Mouse (Mus musculus) B cell, adult 2 months (primary cell): Measurements from ENCODE around the gene Ttc33.

ENCODE experiments used
- DNase-seq, 2 experiments: peaks; one replicate each; pipeline ENCODE4 v3.0.0; 2022

Gene Ttc33

DNA sequence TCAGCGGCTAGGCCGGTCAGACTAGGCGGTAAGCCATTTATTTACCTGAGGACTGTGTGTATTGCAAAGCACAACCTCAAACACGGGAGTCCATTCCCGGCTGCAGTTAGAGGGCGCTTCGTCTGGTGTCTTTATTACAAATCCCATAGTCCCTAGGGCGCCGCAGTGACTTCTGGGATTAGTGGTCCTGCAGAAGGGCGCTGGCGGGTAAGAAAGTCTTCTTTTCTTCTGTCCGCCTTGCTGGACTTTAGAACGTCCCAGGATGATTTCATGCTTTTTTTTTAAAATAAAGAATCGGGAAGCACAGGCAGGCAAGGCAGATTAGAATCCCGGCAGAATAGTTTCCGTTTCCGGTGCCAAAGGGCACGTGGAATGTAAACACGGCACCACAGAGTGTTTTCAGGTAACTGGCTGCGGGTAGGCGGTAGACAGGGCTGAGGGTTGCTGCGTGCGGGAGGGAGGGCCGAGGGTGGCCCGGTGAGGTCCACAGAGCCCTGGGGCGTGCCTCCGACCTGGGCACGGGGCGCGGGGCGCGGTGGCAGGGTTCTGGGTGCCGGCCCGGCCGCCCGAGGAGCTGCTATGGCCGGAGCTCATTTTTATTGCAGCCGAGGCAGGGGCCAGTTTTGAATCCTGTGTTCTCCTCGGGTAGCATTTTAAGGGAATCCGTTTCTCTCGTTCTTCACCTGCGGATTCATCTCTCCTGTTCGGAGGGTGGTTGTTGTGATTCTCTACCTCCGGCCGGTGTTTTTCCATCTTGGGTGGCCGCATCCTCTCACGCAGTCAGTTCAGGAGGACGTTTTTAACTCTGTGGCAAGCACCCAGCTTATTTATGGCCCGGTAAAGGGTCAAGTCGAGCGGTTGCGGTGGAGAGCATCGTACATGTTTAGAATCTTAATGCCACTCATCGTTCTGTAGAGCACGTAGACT lies at the start of gene Ttc33:
Gene Ttc33, plus strand, starts transcription at position 160 of the 927 bp plus-strand sequence.
- DNase-seq: peak; percentile 74 to 76

DNA sequence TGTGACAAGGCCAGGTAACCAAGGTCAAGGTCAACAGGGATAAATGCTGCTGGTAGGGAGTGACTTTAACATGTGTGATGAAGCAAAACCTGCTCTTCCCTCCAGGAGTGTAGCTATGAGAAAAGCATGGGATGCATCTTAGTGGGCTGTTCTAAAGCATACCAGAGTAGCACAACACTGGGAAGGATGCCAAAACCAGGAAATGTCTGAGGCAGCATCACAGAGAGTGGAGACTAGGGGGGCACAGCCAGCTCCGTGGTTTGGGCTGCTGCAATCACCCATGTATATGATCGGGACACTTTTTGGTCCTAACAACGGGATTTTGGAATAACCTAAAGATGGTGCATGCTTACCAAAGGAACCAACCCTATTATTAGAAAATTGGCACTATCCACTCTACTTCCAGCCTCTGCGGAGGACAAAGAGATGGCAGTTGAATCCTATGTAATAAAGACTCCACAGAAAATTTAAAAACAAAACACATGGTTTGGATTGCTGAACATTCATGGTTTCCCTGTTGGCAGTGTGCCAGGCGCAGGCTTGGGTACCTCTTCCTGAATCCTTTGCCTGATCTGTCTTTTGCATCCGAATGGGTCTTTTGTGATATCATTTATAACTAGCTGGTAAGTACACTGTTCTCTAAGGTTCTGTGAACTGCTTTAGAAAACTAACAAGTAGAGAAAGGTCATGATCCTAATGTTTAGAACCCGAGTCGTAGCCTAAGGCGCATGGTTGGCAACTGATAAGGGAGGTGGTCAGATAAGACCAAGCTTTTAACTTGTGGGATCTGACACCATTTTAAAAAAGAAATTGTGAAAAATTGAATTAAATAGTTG lies 47.1 kb upstream of the Ttc33 start:
- DNase-seq: no peak

DNA sequence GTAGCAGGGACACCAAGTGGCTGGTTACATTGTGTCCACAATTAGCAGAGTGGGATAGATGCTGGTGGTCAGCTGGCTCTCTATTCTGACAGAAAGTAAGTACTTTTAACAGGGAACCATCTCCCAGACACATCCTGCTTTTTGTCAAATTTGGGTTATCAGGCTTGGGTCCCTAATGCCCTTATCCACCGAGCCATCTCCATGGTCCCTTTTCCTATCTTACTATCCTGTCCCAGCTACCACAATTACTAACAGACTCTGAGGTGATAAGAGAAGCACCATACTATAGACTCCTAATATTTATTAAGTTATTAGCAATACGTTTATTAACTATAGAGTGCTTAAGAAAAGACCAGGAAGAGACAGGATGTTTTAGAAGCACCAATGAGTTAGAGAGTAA lies 46.0 kb upstream of the Ttc33 start:
- no peak for DNase-seq

DNA sequence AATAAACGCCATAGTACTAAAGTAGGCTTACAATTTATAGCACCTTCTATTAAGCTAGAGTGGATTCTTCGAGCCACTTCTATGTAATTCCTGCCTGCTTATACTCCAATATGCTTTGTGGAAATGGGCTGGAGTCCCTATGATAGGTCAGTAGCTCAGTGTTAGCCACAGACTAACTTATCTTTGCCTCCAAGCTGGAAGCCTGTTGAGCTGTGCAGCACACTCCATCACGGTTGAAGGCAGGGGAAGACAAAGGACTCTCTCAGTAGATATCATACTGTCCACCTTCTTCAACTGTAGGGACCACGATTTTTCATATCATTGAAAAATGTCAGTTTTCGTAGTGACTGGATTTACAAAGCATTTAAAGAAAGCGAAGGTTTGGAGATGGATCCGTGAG lies 45.5 kb upstream of the Ttc33 start:
- no peak for DNase-seq

DNA sequence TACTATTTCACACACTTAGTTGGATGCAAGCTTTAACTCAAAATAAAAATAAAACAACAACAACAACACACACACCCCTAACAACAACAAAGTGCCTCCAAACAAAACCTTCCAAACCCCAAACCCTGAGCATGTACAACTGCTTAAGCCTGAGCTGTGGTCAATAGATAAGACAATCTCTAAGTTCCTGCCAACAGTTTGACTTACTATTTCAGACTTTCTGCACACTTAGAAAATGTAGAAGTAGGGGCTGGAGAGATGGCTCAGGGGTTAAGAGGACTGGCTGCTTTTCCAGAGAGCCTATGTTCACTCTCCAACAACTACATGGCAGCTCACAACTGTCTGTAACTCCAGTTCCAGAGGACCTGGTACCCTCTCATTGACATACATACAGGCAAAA lies 45.0 kb upstream of the Ttc33 start:
- DNase-seq: no peak

DNA sequence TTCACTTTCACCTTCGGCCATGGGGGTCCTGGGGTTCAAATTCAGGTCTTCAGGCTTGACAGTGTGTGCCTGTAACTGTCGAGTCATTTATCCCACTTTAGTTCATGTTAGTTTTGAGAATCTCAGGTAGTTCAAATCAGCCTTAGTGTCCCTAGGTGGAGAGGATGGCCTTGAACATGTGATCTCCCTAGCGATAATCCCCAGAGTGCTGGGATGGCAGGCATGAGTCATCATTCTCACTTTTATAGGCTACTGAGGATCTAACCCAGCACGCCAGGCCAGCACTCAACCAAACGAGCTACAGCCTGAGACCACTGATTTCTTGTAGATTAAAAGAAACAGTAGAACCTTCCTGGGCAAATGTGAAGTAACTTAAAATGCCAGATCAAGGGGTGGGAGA lies 43.3 kb upstream of the Ttc33 start:
- no peak for DNase-seq

DNA sequence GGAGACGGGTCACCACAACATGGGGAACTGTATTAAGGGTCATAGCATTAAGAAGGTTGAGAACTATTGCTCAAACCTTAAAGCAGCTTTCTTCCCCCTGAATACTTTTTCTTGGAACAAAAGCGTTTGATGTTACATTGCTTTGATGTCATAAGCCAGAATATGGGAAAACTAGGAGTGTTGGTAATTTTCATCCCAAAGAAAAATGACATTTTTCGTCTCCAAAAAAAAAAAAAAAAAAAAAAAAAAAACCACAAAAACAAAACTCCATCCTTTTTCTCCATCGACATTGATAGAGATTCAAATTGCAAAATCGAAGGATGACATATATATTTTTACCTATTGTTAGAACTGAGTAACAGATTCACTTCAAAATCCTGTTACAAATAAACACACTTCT lies 42.6 kb upstream of the Ttc33 start:
- no peak for DNase-seq

DNA sequence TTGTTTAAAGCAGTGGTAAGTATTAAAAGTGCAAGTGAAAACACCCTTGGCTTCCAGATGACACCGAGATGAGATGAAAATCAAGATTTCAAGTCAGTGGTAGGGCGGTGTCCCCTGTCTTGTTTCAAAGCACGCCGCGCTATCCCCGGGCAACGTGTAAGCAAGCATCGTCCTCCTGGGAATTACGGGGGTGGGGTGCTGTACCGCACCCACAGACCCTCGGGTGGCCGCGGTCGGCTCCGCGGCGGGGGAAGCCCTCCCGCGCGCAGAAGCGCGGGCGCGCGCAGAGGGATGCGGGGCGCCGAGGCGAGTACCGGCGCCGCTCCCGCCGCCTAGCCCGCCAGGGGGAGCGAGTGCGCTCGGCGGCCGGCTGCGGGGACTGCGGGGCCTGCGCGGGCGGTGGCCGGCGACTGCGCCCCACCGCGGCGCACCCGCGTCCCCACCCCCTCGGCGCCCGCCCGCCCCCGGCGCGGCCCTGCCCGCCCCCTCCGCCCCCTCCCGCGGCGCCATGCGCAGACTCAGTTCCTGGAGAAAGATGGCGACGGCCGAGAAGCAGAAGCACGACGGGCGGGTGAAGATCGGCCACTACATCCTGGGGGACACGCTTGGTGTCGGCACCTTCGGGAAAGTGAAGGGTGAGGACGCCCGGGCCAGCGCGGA lies 41.8 kb upstream of the Ttc33 start, which contains the start of gene Prkaa1:
Gene Prkaa1, plus strand, starts transcription at position 501 of the 660 bp plus-strand sequence.
- DNase-seq: peak; percentile 71 to 81

DNA sequence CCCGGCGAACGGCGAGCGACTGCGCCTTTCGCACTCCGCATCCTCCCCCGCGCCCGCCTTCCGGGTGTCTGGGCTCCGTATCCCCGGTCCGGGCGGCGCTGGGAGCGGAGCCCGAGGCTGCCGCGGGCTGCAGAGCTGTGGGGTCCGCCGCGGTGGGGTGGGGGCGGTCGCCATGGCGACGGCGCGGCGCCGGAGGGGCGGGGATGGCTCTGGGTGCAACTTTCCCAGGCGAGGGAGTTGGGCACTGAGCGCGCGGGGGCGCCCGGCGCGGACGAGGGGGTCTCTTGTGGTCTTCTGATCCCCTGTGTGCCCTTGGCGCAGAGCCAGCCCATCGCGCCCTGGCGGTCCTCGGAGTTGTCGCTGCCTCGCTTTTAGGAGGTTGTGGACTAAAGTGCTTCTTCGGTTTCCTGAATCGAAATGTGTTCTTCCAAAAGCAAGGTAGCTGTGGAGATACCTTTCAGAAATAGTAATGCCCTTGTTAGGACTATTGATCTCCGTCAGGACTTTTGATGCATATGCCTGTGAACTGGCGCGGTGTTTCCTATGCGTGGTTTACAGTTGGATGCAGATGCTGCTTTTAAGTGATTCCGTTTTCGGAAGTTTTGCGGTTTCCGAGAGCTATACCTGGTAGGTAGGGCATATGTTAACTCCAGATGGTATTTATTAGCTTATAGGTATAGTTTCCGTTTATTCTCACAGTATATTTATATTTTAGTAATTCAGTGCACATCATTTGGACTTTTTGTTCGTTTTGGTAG lies 41.1 kb upstream of the Ttc33 start:
- peak; percentile 63 to 67 for DNase-seq

DNA sequence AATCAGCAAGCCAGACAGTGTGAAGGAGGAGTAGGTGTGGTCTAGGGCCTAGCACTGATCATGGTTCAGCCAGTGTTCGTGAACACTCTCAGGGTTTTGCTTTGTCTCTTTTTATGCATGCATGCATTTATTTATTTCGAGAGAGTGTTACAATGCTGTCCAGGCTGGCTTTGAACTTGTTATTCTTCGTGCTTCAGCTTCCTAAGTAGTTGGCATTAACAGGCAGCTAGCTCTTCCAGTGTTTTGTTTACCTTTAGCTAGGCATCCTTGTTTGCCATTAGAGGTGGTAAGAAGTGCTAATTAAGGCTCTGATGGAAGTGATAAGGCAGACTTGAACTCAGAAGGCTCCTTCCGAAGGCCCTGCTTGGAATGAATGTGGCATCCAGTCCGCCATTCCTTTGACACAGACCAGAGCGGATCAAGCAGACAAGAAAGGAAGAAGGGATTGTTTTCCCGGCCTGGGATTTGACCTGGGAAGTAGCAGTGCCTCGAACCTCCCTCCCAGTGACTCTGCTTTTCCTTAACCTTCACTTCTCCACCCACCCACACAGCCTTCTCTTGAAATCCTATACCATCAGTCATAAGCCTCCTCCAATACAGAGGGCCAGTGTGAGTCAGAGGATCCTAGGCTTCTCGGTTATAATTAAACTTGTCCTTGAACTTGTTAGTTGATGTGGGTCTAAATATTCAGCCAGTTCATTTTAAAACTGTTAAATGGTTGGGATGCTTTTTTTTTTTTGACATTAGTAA lies 40.0 kb upstream of the Ttc33 start:
- no peak for DNase-seq

DNA sequence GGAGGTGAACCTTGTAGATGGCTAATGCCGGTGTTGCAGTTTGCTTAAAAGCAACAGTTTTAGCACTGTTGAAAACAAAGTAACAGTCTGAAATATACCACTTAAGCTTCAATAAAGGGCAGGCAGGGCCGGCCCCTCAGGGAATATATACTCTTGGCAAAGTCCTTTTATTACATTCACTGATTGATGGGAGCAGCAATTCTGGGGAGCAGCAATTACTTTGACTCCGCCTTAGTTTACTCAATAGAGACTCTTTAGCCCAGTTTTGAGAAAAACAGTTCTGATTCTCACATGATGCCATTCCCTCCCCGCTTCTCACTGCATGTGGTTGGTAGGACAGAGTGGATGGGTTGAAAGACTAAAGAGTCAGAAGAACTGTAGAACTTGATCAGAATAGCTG lies 36.1 kb upstream of the Ttc33 start:
- no peak for DNase-seq

DNA sequence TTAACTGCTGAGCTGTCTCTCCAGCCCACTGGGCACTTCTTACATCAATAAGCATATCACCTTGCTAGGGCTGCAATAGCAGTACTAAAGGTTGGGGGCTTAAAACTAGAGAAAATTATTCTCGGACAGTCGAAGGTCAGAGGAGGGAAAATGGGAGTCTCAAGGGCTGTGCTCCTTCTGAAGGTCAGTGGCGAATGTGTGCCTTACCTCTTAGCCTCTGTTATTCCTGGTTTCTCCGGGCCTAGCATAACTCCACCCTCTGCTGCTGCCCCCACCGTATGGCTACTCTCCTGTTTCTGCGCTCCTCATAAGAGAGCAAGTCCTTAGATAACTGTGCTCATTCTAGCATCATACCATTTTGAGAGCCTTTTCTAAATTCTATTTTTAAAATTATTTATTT lies 33.2 kb upstream of the Ttc33 start:
- DNase-seq: no peak

DNA sequence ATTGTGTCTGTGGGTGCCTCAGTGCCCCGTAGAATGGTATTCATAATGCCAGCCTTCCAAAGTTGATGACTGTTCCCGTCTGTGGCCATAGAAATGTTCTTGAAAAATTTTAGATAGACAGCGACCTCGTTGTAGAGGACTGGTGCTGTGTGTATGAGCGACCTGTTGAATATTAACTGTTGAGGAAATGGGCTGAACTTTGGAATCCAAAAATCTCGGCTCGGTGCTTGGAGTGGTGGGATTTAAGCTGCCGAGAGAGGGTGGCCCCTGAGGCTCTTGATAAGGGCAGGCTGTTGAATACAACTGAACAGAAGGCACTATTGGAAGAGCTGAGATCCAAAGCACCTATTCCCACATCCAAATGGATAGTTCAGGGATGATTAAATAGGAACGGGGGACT lies 30.7 kb upstream of the Ttc33 start:
- no peak for DNase-seq

DNA sequence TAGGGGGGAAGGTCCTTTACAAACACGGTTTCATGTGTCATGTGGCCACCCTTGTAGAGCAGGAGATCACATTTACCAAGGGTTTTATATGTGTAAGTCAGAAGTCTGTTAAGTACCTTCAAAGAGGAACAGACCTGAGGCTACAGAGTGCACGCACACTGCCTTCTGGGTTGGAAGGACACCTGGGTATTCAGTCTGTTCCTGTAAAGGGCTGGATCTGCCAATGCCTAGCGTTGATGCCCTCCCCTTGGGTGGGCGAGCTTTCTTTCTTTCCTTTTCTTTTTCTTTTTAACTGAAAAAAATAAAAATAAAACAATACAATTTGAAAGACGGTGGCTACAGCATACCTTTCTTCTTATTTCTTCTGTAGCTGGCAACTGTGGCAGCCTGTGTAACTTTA lies 30.2 kb upstream of the Ttc33 start:
- no peak for DNase-seq

DNA sequence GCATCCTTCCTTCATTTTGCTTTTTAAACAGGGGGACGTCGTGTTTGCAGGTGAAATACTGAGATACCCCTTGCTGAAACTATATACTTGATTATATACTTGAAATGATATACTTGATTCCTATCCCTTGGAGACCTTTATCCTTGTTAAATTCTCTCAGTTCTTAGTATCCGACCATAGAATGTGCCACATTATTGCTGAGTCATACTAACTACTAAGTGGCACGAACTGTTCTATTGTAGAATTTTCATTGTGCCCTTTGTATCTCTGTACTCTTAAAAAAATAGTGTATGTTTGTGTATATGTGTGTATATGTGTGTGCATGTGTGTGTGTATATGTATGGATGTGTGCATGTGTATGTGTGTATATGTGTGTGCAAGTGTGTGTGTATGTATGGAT lies 29.0 kb upstream of the Ttc33 start:
- no peak for DNase-seq

DNA sequence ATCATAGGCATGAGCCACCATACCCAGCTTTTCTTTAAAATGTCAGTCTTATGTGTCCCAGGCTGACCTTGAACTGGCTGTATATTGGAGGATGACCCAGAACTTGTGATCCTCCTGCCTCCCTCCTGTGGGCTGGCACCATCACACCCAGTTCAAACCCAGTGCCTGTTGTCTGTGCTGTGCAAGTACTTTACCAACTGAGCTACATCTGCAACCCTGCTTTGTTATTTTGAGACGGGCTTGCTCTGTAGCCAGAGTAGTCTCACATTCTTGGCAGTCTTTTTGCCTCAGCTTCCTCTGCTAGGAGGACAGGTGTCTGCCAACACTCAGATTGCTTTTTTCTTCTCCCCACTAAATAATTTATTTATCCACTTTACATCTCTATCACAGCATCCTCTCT lies 27.9 kb upstream of the Ttc33 start:
- DNase-seq: no peak

DNA sequence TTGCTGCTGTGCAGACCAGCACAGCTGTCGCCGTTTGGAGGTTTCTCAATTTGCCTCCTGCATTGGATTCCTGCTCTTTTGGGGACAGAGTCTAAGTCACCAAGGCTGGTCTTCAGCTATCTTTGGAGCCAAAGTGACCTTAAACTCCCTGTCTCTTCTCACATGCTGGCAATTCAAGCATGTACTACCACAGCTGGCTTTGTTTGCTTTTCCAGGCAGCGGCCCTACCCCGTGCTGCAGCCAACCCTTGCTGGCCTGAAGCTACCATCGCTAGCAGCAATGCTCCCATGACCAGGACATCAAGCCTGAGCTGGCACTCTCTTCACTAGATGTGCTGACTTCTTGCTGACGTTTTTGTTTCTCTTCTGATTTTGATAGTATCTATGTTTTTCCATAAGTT lies 26.5 kb upstream of the Ttc33 start:
- no peak for DNase-seq

DNA sequence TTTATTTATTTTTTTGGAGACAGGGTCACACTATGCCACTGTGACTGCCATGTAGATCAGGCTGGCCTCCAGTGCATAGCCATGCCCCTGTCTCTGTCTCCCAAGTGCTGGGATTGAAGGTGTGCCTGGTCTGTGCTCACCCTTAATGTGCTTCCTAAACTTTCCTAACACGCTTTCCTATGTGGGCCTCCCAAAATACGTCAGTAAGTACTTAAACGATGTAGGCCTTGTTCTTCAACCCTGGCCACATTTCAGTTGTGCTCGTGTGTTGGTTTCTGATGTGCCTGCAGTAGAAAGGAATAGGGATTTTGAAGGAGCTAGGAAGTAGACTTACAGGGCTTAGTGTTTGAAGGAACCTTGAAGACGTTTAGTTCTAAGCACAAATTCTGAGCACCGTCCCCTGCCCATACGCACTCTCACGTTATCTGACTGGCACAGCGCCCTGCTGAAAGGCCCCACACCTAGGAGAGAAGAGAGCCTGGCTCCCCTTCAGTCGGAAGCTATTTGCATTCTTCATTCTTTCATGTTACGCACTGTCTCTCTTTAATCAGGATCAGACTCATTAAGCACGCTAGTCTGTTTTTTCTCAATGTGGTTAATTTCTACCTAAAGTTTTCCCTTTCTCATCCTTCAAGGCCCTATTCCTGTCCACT lies 20.1 kb upstream of the Ttc33 start:
- DNase-seq: no peak

DNA sequence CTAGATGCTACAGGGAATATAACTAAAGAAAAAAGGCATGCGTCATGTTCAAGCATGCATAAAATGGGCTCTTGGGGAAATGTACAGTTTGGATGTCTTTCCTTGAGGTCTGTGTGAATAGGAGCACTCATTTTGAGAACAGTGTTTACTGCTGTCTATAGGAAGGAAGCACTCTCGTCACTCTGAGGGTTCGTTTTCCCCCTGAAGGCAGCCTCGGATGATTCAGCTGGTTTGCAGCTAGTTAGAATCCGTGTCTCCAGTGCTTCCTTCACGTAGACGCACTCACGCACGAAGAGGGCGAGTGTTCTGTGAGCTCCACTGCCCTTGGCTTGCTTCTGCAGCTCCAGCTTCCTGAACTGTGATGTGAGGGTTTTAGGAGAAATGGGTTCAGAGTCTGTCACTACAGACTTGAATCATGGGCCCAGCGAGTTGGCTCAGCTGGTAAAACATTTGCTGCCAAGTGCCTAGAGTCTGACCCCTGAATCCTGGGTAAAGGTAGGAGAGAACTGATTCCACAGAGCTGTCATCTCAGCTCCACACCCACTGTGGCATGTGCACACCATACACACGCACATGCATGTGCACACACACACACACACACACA lies 12.0 kb upstream of the Ttc33 start:
- no peak for DNase-seq

DNA sequence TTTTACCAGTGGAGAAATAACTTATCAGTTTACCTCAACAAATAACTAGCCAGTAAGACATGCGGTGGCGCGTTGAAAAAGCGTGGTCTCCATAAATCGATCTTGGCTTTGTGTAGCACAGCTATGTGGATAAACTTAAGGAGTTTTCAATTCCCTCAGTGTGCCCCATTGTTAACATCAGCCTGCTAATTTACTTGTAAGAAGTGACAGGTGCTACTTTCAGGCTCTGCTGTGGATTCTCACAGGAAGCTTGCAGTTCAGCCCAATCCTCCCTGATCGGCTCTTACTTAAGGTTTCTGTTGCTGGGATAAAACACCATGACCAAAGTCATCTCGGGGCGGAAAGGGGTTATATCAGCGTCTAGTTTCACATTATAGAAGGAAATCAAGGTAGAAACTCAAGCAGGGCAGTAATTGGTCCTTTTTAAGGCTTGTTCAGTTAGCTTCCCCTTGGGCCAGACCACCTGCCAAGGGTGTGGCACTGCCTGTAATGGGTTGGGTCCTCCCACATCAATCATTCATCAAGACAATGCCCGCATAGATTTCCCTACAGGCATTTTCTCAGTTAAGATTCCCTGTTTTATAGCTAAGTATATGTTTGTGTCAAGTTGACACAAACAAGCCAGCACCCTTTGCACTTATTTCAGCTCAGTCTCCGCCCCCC lies 526 bp upstream of the Ttc33 start:
- DNase-seq: peak; percentile 33 to 46
